Mouse (Mus musculus): ENCODE measurements at regions not wholly inside any gene's neighbourhood (a gene's known extent, or its start where the extent isn't known, plus 50 kb on each side); places are given as distances from the start of the nearest gene placed in this dataset.

GRCm38 (mm10) chr3:76014766-76015165 is 58.0 kb upstream of the Golim4 start:
- DNase-seq (ENCODE audit: low spot score in 2 of 2): no peak

GRCm38 (mm10) chr3:76008564-76009183 is 51.9 kb upstream of the Golim4 start:
- DNase-seq (ENCODE audit: low spot score in 2 of 2): peak; percentile 25 to 75
